Mouse (Mus musculus) erythroid progenitor cell, adult 5-6 weeks (primary cell): ENCODE measurements around the gene Ncoa4. TPM values are rescaled to one million over a fixed set of nuclear protein-coding genes. Genes with fewer than 3 reads are reported as not detected.
"Not testable (repeated sequence)": the region's sequence is repeated elsewhere in the genome, so short reads cannot be mapped to it uniquely, and the experiment has no call there.

Source experiments
- ATAC-seq: replicated peaks from 2 replicates; pipeline ENCODE4 v1.8.0; 2016; ENCODE audit warnings: moderate number of reproducible peaks, mild to moderate bottlenecking, moderate TSS enrichment, inconsistent platforms; ENCODE audit not compliant: poor library complexity, low FRiP score, severe bottlenecking
- total RNA-seq, 2 experiments: library from RNA; stranded (forward) in 1 of 2; stranded (reverse) in 1 of 2; fragments of 150-400 nt in 1 of 2; fragments of 186-747, 209-891 nt in 1 of 2; gene quantifications; 2 replicates each; pipeline versions ENCODE4 v1.2.3 to v1.2.4; 2015 to 2017; ENCODE audit warnings: low replicate concordance in 2 of 2

Gene Ncoa4
- total RNA-seq, 2 experiments from 2014 or later, result 249 to 362 TPM

DNA sequence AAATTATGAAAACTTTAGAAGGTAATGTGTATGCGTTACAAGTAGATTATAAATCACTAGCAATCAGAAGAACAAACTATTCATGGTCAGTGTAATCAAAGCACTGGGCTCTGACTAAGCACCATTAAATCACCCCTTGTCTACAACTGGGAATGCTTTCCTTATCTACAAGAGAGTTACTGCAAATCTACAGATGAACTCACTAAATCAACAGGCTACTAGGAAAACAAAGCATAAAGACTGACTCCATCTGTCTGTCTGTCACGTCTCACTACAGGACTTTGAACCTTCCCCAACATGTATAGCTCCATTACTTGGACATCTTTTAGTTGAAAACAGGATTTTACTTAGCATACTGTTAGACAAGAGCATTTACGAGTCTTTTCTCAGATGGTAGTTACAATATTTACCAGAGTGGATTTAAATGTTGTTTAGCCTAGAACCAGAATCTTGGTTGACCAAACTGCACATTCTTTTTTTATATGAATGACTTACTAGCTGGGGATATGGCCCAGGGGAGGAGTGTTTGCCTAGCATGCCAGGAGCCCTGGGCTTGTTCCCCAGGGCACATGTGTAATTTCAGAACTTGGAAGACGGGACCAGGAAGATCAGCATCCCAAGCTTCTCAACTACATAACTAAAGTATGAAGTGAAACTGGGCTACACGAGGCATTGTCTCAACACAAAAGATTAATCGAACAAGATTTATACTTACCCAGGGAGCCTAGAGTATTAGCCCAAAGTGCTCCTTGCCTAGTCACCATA lies 31.1 kb downstream of the Ncoa4 start:
- ATAC-seq, result no peak

DNA sequence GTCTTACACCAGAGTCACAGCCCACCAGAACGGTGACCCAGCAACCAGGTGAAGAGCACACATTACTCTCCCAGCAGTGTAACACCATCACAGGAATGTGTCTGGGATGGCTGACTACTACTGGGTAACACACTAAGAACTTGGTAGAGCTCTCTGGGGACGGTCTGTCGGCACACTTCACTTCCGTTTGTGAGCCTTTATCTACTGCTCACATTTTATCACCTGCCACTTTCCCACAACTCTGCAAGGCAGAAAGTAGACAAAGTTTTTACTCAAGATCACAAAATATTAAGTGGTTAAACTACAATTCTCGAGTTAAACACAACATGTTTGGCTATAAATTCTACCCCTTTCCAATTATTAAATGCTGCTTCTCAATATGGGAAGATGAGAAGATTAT lies 32.3 kb downstream of the Ncoa4 start:
- ATAC-seq, result no peak

DNA sequence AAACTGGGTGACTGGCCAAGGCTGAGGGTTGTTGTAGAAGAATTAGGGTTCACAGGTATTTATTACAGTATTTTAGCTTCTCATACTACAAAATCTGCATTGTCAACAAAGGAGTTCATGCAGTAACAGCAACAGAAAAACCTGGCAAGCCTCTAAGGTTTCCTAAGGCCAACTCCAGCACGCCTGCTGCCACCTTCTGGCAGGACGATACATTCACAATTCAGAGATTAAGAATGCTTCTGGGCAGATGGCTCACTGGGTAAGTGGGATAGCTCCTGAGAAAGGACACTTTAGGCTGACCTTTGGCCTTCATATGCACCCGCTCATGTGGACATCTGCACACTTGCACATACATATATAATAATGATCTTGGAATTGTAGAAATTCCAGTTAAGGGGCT lies 32.8 kb downstream of the Ncoa4 start:
- ATAC-seq, result peak; percentile 94

DNA sequence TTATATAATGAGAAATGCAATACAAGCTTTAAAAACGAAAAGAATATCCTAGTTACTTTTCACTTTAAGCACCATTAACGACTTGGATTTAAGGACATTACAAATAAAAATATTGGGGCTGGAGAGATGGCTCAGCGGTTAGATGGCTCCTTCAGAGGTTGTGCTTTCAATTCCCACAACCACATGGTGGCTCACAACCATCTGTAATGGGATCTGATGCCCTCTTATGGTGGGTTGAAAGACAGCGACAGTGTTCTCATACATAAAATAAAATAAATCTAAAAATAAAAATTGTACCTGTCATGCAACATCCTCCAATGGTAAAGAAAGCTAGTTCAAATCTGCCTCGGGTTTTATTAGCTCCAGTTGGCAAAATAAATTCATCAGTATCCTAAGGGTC lies 33.9 kb downstream of the Ncoa4 start:
- ATAC-seq, result not testable (repeated sequence)

DNA sequence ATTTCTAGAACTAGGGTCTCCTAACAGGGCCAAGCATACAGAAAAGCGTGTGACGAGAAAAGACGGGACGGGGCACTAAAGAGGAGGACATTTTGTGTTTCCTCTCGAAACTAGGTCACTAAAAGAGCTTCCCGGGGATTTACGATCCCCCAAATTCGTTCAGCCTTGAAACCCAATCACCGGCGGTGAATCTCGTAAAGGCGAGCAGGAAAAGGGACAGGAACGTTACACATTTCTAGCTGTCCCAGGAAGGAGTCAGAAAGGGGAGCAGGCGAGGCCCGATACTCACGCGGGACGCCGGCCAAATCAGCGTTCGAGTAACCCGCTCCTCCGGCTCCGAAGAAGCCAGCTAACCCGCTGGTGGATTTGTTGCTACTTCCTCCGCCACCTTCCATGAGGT lies 41.7 kb downstream of the Ncoa4 start:
- peak; percentile 41 for ATAC-seq

DNA sequence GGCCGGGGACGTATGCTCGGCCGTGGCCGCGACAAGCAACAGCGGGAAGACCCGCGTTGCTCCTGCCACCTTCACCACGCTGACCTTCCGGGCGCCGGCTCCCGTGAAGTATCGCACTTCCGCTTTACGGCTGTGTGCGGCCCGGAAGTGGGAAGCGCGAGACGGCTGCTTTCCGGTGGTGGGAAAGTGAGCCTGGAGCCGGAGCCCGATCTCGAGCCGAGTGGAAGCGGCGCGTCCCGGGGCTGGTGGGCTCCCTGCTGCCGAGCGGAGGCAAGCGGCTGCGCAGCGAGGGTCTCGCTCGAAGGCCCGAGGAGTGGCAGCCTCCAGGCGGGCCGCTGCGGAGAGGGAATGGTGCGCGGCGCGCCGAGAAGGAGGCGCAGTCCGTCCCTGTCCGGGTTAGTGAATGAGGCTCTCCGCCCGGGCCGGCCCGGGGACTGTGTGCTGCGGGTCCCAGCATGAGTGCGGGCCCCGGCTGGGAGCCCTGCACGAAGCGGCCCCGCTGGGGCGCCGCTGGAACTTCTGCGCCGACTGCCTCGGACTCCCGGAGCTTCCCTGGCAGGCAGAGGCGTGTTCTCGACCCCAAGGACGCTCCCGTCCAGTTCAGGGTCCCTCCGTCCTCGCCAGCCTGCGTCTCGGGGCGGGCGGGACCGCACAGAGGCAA lies 42.3 kb downstream of the Ncoa4 start, which contains the start of the genes Timm23 and Parg:
TSS of gene Timm23 (minus strand) at position 108 of the 661 bp plus-strand sequence.
TSS of gene Parg (plus strand) at position 159 of the 661 bp plus-strand sequence.
- ATAC-seq, result peak; percentile 97

- no peak for ATAC-seq
Observed at GRCm38 (mm10) chr14:32226601-32227000, 66.9 kb downstream of the Ncoa4 start.

DNA sequence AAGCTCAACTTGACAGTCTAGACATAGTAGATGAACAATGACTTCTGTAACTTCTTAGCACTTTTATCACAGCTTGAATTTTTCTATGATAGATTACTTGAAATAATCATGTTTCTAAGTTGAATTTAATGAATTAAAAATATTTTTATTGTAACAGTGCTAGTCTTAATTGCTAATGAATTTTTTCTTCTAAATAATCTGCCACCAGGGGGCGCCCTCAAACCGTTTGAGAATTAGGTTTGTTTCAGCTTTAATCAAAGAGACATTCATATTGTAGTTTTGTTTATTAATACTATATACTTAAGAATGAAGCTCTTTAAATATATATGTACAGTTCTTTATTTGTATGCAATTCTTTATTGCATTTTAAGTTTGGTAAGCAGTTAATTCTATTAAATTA lies 69.3 kb downstream of the Ncoa4 start:
- ATAC-seq, result no peak

Other genes starting within 250 kb of the Ncoa4 start
- not detected in 2 replicates for gene Galnt15, start 130.9 kb upstream of the Ncoa4 start, total RNA-seq (2015; ENCODE audit: low replicate concordance)
- gene Galnt15, start 130.9 kb upstream of the Ncoa4 start, total RNA-seq (2017; ENCODE audit: low replicate concordance), result 0.13 TPM in 1 of 2 replicates, not detected in the other
- gene Oxnad1, start 74.5 kb upstream of the Ncoa4 start, total RNA-seq (2015; ENCODE audit: low replicate concordance), result 3.6 and 10.5 TPM in 2 replicates
- gene Oxnad1, start 74.5 kb upstream of the Ncoa4 start, total RNA-seq (2017; ENCODE audit: low replicate concordance), result 9.8 and 26.6 TPM in 2 replicates
- gene Dph3, start 74.1 kb upstream of the Ncoa4 start, total RNA-seq (2015; ENCODE audit: low replicate concordance), result 33.1 and 67.8 TPM in 2 replicates
- 9.1 and 12.5 TPM in 2 replicates for gene Dph3, start 74.1 kb upstream of the Ncoa4 start, total RNA-seq (2017; ENCODE audit: low replicate concordance)
- gene Msmb, start 17.8 kb upstream of the Ncoa4 start, total RNA-seq (2015; ENCODE audit: low replicate concordance), result not detected in 2 replicates
- not detected in 2 replicates for gene Msmb, start 17.8 kb upstream of the Ncoa4 start, total RNA-seq (2017; ENCODE audit: low replicate concordance)
- 50.3 and 60.2 TPM in 2 replicates for gene Timm23, start 42.0 kb downstream of the Ncoa4 start, total RNA-seq (2015; ENCODE audit: low replicate concordance)
- 35.0 and 38.0 TPM in 2 replicates for gene Timm23, start 42.0 kb downstream of the Ncoa4 start, total RNA-seq (2017; ENCODE audit: low replicate concordance)
- 26.3 and 28.1 TPM in 2 replicates for gene Parg, start 42.1 kb downstream of the Ncoa4 start, total RNA-seq (2015; ENCODE audit: low replicate concordance)
- 61.9 and 69.3 TPM in 2 replicates for gene Parg, start 42.1 kb downstream of the Ncoa4 start, total RNA-seq (2017; ENCODE audit: low replicate concordance)
- 0.42 TPM in 1 of 2 replicates, not detected in the other for gene Ogdhl, start 162.2 kb downstream of the Ncoa4 start, total RNA-seq (2015; ENCODE audit: low replicate concordance)
- not detected in 2 replicates for gene Ogdhl, start 162.2 kb downstream of the Ncoa4 start, total RNA-seq (2017; ENCODE audit: low replicate concordance)
- gene 1700024G13Rik, start 228.5 kb downstream of the Ncoa4 start, total RNA-seq (2015; ENCODE audit: low replicate concordance), result not detected in 2 replicates
- not detected in 2 replicates for gene 1700024G13Rik, start 228.5 kb downstream of the Ncoa4 start, total RNA-seq (2017; ENCODE audit: low replicate concordance)